Mouse (Mus musculus) embryonic facial prominence, embryonic 13.5 days (tissue): ENCODE measurements around the gene Havcr2. TPM values are rescaled to one million over a fixed set of nuclear protein-coding genes. Genes with fewer than 3 reads are reported as not detected.
"Not testable (repeated sequence)": the region's sequence is repeated elsewhere in the genome, so short reads cannot be mapped to it uniquely, and the experiment has no call there.

Experiments used
- ATAC-seq: fragments of 200-750 bp; cut with Nextera tagmentation; 2 replicates; pipeline ENCODE4 v1.8.0; 2017; ENCODE audit warnings: low read depth; ENCODE audit not compliant: insufficient number of reproducible peaks, insufficient read depth, low FRiP score, low TSS enrichment
- H3K27ac ChIP-seq: fragments of 300-500 bp; sonication (generic); 2 replicates; pipeline ENCODE4 v1.5.1; 2015; ENCODE audit warnings: moderate library complexity, mild to moderate bottlenecking, inconsistent platforms
- H3K27me3 ChIP-seq: fragments of 300-500 bp; sonication (generic); 2 replicates; pipeline ENCODE4 v1.6.1; 2015; ENCODE audit warnings: mild to moderate bottlenecking, inconsistent platforms
- H3K36me3 ChIP-seq: fragments of 300-500 bp; sonication (generic); 2 replicates; pipeline ENCODE4 v1.6.1; 2015; ENCODE audit warnings: mild to moderate bottlenecking, inconsistent platforms
- H3K4me1 ChIP-seq: fragments of 300-500 bp; sonication (generic); 2 replicates; pipeline ENCODE4 v1.6.1; 2015; ENCODE audit warnings: inconsistent platforms
- H3K4me2 ChIP-seq: fragments of 300-500 bp; sonication (generic); 2 replicates; pipeline ENCODE4 v1.6.1; 2015; ENCODE audit warnings: moderate library complexity, mild to moderate bottlenecking, inconsistent platforms
- H3K4me3 ChIP-seq: fragments of 300-500 bp; sonication (generic); 2 replicates; pipeline ENCODE4 v1.5.1; 2015; ENCODE audit warnings: mild to moderate bottlenecking, inconsistent platforms
- H3K9ac ChIP-seq: fragments of 300-500 bp; sonication (generic); 2 replicates; pipeline ENCODE4 v1.6.1; 2015; ENCODE audit warnings: mild to moderate bottlenecking, inconsistent platforms
- H3K9me3 ChIP-seq: fragments of 300-500 bp; sonication (generic); 2 replicates; pipeline ENCODE4 v1.6.1; 2016; ENCODE audit warnings: inconsistent platforms
- WGBS: fragments of 180-500 bp; shearing (Covaris S2); methylation state at CpG from one replicate; pipeline ENCODE4 v1.1.7; 2015; ENCODE audit warnings: mixed read lengths; 5-methylcytosine and 5-hydroxymethylcytosine counted together
- polyA plus RNA-seq: library from polyadenylated mRNA; unstranded; fragments of >200 nt; fragmentation: Nextera tagmentation; extraction: Ambion mirVana; gene quantifications from 2 replicates; pipeline ENCODE4 v1.2.1, GENCODE M21; 2015

Gene Havcr2
- polyA plus RNA-seq, 1 experiment from 2014 or later = not detected

DNA sequence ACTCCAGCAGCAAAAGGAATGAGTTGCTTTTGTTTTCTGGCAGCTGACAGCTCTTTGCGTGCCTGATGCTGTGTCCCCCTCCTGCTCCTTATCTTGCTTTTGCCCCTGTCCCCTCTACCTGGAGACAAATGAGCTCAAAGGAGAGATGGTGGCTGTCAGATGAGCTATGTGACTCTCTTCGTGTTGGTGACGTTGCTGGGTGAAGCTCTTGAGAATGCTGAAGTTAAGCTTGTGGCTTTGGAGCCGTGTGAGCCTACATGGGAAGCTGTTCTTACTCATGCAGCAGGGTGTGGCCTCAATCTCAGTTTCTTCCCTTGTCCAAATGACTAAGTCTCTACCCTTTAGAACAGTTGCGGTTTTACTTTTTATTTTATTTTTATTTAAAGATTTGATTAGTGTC, 7.2 kb downstream of the Havcr2 start:
- Histone ChIP-seq H3K27me3 (no peaks in the 10 kb centered on the region), H3K27ac (no peak overlapping the region), H3K9ac (no peak overlapping the region), H3K36me3 (no peaks in the 10 kb centered on the region), H3K4me1 (no peaks in the 10 kb centered on the region), H3K4me2 (no peak overlapping the region), H3K9me3 (no peaks in the 10 kb centered on the region), H3K4me3 (no peak overlapping the region)
- WGBS = 67% methylated on average over 5 of the region's 5 CpGs
- no peak for ATAC-seq

DNA sequence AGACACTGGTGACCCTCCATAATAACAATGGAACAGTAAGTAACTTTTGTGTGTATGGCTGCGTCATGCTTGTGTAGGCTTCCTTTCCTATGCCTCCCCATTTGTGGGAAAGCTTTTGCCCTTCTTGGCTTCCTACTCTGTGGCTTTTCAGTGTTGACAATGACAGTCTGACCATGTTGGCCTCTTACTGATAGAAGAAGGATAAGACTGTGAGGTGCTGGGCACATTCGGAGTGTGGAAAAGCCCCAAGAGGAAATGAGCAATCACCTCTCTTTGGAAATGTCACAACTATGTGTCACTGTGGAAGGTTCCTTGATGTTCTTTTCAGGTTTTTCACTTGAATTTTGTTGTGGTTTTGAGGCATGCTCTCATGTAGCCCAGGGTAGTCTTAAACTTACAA, 12.1 kb downstream of the Havcr2 start:
- H3K36me3 ChIP-seq = no peaks in the 10 kb centered on the region
- ATAC-seq = no peak
- H3K27ac ChIP-seq = no peak overlapping the region
- 90% methylated on average over 2 of the region's 2 CpGs for WGBS
- H3K9me3 ChIP-seq = no peaks in the 10 kb centered on the region
- no peaks in the 10 kb centered on the region for H3K4me1 ChIP-seq
- H3K4me3 ChIP-seq = no peak overlapping the region
- no peak overlapping the region for H3K4me2 ChIP-seq
- H3K9ac ChIP-seq = no peak overlapping the region
- no peaks in the 10 kb centered on the region for H3K27me3 ChIP-seq

GRCm38 (mm10) chr11:46474220-46474619, 19.5 kb downstream of the Havcr2 start:
- Histone ChIP-seq H3K9me3 (no peaks in the 10 kb centered on the region), H3K27me3 (no peaks in the 10 kb centered on the region), H3K4me2 (no peak overlapping the region), H3K36me3 (no peaks in the 10 kb centered on the region), H3K4me1 (no peaks in the 10 kb centered on the region), H3K9ac (no peak overlapping the region), H3K27ac (no peak overlapping the region), H3K4me3 (no peak overlapping the region)
- 73% methylated on average over 4 of the region's 4 CpGs for WGBS
- no peak for ATAC-seq

DNA sequence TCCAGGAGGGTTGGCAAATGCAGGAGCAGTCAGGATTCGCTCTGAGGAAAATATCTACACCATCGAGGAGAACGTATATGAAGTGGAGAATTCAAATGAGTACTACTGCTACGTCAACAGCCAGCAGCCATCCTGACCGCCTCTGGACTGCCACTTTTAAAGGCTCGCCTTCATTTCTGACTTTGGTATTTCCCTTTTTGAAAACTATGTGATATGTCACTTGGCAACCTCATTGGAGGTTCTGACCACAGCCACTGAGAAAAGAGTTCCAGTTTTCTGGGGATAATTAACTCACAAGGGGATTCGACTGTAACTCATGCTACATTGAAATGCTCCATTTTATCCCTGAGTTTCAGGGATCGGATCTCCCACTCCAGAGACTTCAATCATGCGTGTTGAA, 24.6 kb downstream of the Havcr2 start:
- Histone ChIP-seq H3K27ac (no peak overlapping the region), H3K27me3 (no peaks in the 10 kb centered on the region), H3K4me2 (no peak overlapping the region), H3K9me3 (no peaks in the 10 kb centered on the region), H3K36me3 (no peaks in the 10 kb centered on the region), H3K4me3 (no peak overlapping the region), H3K4me1 (no peaks in the 10 kb centered on the region), H3K9ac (no peak overlapping the region)
- no peak for ATAC-seq
- 80% methylated on average over 9 of the region's 9 CpGs for WGBS

GRCm38 (mm10) chr11:46480517-46480916, 25.8 kb downstream of the Havcr2 start:
- H3K4me1 ChIP-seq = no peaks in the 10 kb centered on the region
- no peak overlapping the region for H3K27ac ChIP-seq
- H3K27me3 ChIP-seq = no peaks in the 10 kb centered on the region
- H3K9me3 ChIP-seq = no peaks in the 10 kb centered on the region
- no peak overlapping the region for H3K4me3 ChIP-seq
- H3K9ac ChIP-seq = no peak overlapping the region
- H3K36me3 ChIP-seq = no peaks in the 10 kb centered on the region
- WGBS = 56% methylated on average over 7 of the region's 7 CpGs
- ATAC-seq = no peak
- H3K4me2 ChIP-seq = no peak overlapping the region

GRCm38 (mm10) chr11:46488231-46488630, 33.5 kb downstream of the Havcr2 start:
- Histone ChIP-seq H3K9me3 (no peaks in the 10 kb centered on the region), H3K9ac (no peak overlapping the region), H3K27me3 (no peaks in the 10 kb centered on the region), H3K4me2 (no peak overlapping the region), H3K4me1 (no peaks in the 10 kb centered on the region), H3K27ac (no peak overlapping the region), H3K36me3 (no peaks in the 10 kb centered on the region), H3K4me3 (no peak overlapping the region)
- 5% methylated on average over 1 of the region's 1 CpGs for WGBS
- ATAC-seq = no peak

DNA sequence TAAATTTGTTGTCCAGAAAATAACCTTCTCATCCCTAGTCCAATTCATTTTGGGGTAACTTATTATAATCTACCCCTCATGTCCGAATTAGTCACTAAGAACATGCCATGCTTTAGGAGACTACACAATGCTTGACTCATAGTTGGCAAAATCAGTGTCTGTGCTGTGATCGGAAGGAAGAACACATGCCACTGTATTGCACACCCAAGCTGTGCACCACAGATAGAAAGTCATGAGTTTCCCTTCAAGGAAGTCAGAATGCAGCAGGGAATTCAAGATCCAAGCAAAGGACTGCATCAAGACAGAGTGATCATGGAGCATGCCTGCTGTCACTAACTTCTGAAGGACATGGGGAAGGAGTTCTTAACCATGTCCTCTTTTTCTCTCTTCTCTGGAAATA, 33.9 kb downstream of the Havcr2 start:
- 81% methylated on average over 2 of the region's 2 CpGs for WGBS
- Histone ChIP-seq H3K9me3 (no peaks in the 10 kb centered on the region), H3K4me2 (no peak overlapping the region), H3K36me3 (no peaks in the 10 kb centered on the region), H3K27ac (no peak overlapping the region), H3K4me1 (no peaks in the 10 kb centered on the region), H3K4me3 (no peak overlapping the region), H3K27me3 (no peaks in the 10 kb centered on the region), H3K9ac (no peak overlapping the region)
- ATAC-seq = no peak

GRCm38 (mm10) chr11:46507146-46507545, 52.4 kb downstream of the Havcr2 start:
- Histone ChIP-seq H3K4me2 (no peak overlapping the region), H3K4me1 (no peaks in the 10 kb centered on the region), H3K9me3 (no peaks in the 10 kb centered on the region), H3K27ac (no peak overlapping the region), H3K27me3 (no peaks in the 10 kb centered on the region), H3K36me3 (no peaks in the 10 kb centered on the region), H3K9ac (no peak overlapping the region), H3K4me3 (no peak overlapping the region)
- 75% methylated on average over 3 of the region's 3 CpGs for WGBS
- ATAC-seq = no peak

- H3K9ac ChIP-seq = no peak overlapping the region
- no peaks in the 10 kb centered on the region for H3K36me3 ChIP-seq
- no peak overlapping the region for H3K27ac ChIP-seq
- no peak overlapping the region for H3K4me2 ChIP-seq
- 94% methylated on average over 5 of the region's 5 CpGs for WGBS
- no peaks in the 10 kb centered on the region for H3K9me3 ChIP-seq
- no peak overlapping the region for H3K4me3 ChIP-seq
- ATAC-seq = no peak
- no peaks in the 10 kb centered on the region for H3K27me3 ChIP-seq
- no peaks in the 10 kb centered on the region for H3K4me1 ChIP-seq
These were observed 55.2 kb downstream of the Havcr2 start for GRCm38 (mm10) chr11:46509900-46510299.

DNA sequence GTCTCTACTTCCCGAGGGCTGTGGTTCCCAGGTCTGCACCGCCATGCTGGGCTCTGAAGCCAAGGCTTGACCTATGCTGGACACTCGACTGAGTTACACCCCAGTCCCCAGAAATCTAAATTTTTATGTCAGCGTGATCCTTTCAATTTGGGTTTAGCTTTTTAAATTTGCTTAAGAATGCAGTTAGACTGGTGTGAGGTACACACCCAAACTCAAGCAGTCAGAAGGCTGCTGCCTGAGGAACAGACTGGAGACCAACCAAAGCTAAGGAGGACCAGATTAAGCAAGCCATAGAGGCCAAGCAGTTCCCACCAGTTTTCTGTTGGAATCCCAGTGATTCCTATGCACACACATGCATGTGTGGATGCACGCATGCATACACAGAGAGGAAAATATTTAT, 66.6 kb downstream of the Havcr2 start:
- not testable (repeated sequence) for ATAC-seq, H3K4me2 ChIP-seq, H3K36me3 ChIP-seq, H3K27me3 ChIP-seq, H3K9ac ChIP-seq, H3K27ac ChIP-seq, H3K4me3 ChIP-seq, H3K9me3 ChIP-seq, H3K4me1 ChIP-seq
- WGBS = 86% methylated on average over 5 of the region's 5 CpGs

GRCm38 (mm10) chr11:46522719-46523118, 68.0 kb downstream of the Havcr2 start:
- H3K9me3 ChIP-seq = no peaks in the 10 kb centered on the region
- ATAC-seq = no peak
- H3K36me3 ChIP-seq = no peaks in the 10 kb centered on the region
- no peak overlapping the region for H3K4me2 ChIP-seq
- no peak overlapping the region for H3K9ac ChIP-seq
- no peaks in the 10 kb centered on the region for H3K4me1 ChIP-seq
- WGBS = 81% methylated on average over 3 of the region's 3 CpGs
- H3K4me3 ChIP-seq = no peak overlapping the region
- no peak overlapping the region for H3K27ac ChIP-seq
- H3K27me3 ChIP-seq = no peaks in the 10 kb centered on the region

DNA sequence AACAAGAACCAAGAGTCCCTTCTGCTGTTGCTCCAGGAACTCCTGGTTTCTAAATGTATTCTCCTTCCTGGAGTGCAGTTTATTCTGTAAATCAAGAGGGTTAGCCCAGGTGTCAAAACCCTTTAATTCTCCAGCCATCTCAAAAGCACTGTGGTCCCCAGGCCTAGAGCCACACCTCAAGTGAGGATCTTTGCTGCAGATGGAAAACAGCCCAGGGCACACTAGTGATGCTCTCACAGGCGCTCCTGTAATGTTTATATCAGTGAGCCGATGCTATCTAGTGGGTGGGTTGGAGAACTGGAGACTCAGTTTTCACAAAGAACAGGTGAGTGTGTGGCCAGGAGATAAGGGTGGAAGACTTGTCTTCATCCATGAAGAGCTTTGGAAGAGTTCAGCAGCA, 69.2 kb downstream of the Havcr2 start, which contains the start of gene Gm12169:
TSS of gene Gm12169 (plus strand) at position 301 of the 400 bp plus-strand sequence.
- no peak within 1 kb of the TSS for H3K4me3 ChIP-seq
- no peaks in the 10 kb centered on the region for H3K4me1 ChIP-seq
- H3K9ac ChIP-seq = no peak within 1 kb of the TSS
- WGBS = 88% methylated on average over 2 of the region's 2 CpGs
- H3K9me3 ChIP-seq = no peaks in the 10 kb centered on the region
- H3K4me2 ChIP-seq = no peak within 1 kb of the TSS
- H3K27ac ChIP-seq = no peak within 1 kb of the TSS
- no peaks in the 10 kb centered on the region for H3K27me3 ChIP-seq
- H3K36me3 ChIP-seq = no peaks in the 10 kb centered on the region
- no peak for ATAC-seq

DNA sequence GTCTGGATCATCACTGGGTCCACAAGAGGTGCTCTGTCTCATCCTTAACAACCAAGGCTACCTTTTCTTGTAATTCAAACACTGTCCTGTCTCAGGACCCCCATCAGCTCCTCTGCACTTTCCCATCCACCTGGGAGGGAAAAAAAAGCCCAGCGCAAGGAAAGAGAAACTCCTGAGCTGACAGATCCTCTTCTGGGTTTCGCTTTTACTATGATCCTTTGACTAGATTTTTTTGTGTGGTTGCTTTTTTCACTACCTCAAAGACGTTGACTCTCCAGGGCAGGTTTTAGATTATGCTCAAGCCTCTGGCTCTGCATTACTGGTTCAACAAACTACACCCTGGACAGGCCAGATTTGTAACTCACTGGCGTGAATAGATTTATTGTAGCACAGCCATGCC, 75.4 kb downstream of the Havcr2 start:
- no peaks in the 10 kb centered on the region for H3K36me3 ChIP-seq
- H3K27ac ChIP-seq = no peak overlapping the region
- H3K4me3 ChIP-seq = no peak overlapping the region
- WGBS = 67% methylated on average over 4 of the region's 4 CpGs
- no peaks in the 10 kb centered on the region for H3K27me3 ChIP-seq
- H3K9ac ChIP-seq = no peak overlapping the region
- no peak overlapping the region for H3K4me2 ChIP-seq
- H3K4me1 ChIP-seq = no peaks in the 10 kb centered on the region
- H3K9me3 ChIP-seq = no peaks in the 10 kb centered on the region
- ATAC-seq = no peak
